Mouse (Mus musculus): ENCODE measurements around the gene Olfr449. TPM values are rescaled to one million over a fixed set of nuclear protein-coding genes. Genes with fewer than 3 reads are reported as not detected.

The Olfr449 gene
- not detected in 2 replicates for polyA plus RNA-seq (2012; ENCODE audit: low replicate concordance)

GRCm38 (mm10) chr6:42834084-42834483, at the start of gene Olfr449:
Olfr449 (plus strand) TSS chr6:42834384.

GRCm38 (mm10) chr6:42784793-42785192, 49.4 kb upstream of the Olfr449 start, which contains the start of gene Olfr452:
Olfr452 (plus strand) TSS chr6:42785093.

GRCm38 (mm10) chr6:42811639-42812038, 22.5 kb upstream of the Olfr449 start, which contains the start of gene Olfr450:
Olfr450 (plus strand) TSS chr6:42811939.

Other genes with a start within 250 kb of the Olfr449 start
- not detected in 2 replicates for gene Tcaf3, start 236.7 kb upstream of the Olfr449 start, polyA plus RNA-seq (2012; ENCODE audit: low replicate concordance)
- not detected in 2 replicates for gene Tcaf2, start 189.1 kb upstream of the Olfr449 start, polyA plus RNA-seq (2012; ENCODE audit: low replicate concordance)
- gene Tcaf1, start 124.3 kb upstream of the Olfr449 start, polyA plus RNA-seq (2012; ENCODE audit: low replicate concordance), result 0.11 and 0.17 TPM in 2 replicates
- not detected in 2 replicates for gene Olfr453, start 95.0 kb upstream of the Olfr449 start, polyA plus RNA-seq (2012; ENCODE audit: low replicate concordance)
- gene Olfr38, start 78.0 kb upstream of the Olfr449 start, polyA plus RNA-seq (2012; ENCODE audit: low replicate concordance), result 0.06 TPM in 1 of 2 replicates, not detected in the other
- gene Olfr452, start 49.3 kb upstream of the Olfr449 start, polyA plus RNA-seq (2012; ENCODE audit: low replicate concordance), result not detected in 2 replicates
- 0.26 TPM in 1 of 2 replicates, not detected in the other for gene Olfr450, start 22.4 kb upstream of the Olfr449 start, polyA plus RNA-seq (2012; ENCODE audit: low replicate concordance)
- not detected in 2 replicates for gene Olfr448, start 56.1 kb downstream of the Olfr449 start, polyA plus RNA-seq (2012; ENCODE audit: low replicate concordance)
- gene Olfr447, start 74.5 kb downstream of the Olfr449 start, polyA plus RNA-seq (2012; ENCODE audit: low replicate concordance), result not detected in 2 replicates
- gene Olfr446, start 87.0 kb downstream of the Olfr449 start, polyA plus RNA-seq (2012; ENCODE audit: low replicate concordance), result not detected in 2 replicates
- not detected in 2 replicates for gene Olfr444, start 114.7 kb downstream of the Olfr449 start, polyA plus RNA-seq (2012; ENCODE audit: low replicate concordance)

Measured in leukemia stem cell, adult 10-12 weeks (primary cell).